Mouse (Mus musculus) erythroblast, adult 5-6 weeks (primary cell): Measurements from ENCODE around the gene AI467606. TPM values are rescaled to one million over a fixed set of nuclear protein-coding genes. Genes with fewer than 3 reads are reported as not detected.

Source experiments
- total RNA-seq, 2 experiments: library from RNA; stranded (forward) in 1 of 2; stranded (reverse) in 1 of 2; fragments of 150-400 nt in 1 of 2; fragments of 200-764, 138-1000 nt in 1 of 2; gene quantifications; 2 replicates each; pipeline versions ENCODE4 v1.2.3 to v1.2.4; 2015 to 2017; ENCODE audit warnings: low replicate concordance in 2 of 2

Gene AI467606
- total RNA-seq, 2 experiments from 2014 or later = 19.8 to 19.9 TPM

Other genes with a start within 250 kb of the AI467606 start
- not detected in 2 replicates for gene Doc2a, start 243.9 kb upstream of the AI467606 start, total RNA-seq (2015; ENCODE audit: low replicate concordance)
- not detected in 2 replicates for gene Doc2a, start 243.9 kb upstream of the AI467606 start, total RNA-seq (2017; ENCODE audit: low replicate concordance)
- 5.2 and 9.2 TPM in 2 replicates for gene Hirip3, start 229.4 kb upstream of the AI467606 start, total RNA-seq (2015; ENCODE audit: low replicate concordance)
- 38.2 and 40.8 TPM in 2 replicates for gene Hirip3, start 229.4 kb upstream of the AI467606 start, total RNA-seq (2017; ENCODE audit: low replicate concordance)
- gene Ino80e, start 229.0 kb upstream of the AI467606 start, total RNA-seq (2015; ENCODE audit: low replicate concordance) = 14.4 and 35.5 TPM in 2 replicates
- gene Ino80e, start 229.0 kb upstream of the AI467606 start, total RNA-seq (2017; ENCODE audit: low replicate concordance) = 4.9 and 9.9 TPM in 2 replicates
- 6.9 and 9.6 TPM in 2 replicates for gene Taok2, start 206.7 kb upstream of the AI467606 start, total RNA-seq (2015; ENCODE audit: low replicate concordance)
- gene Taok2, start 206.7 kb upstream of the AI467606 start, total RNA-seq (2017; ENCODE audit: low replicate concordance) = 17.0 and 31.8 TPM in 2 replicates
- 4.0 and 6.3 TPM in 2 replicates for gene Tmem219, start 168.4 kb upstream of the AI467606 start, total RNA-seq (2015; ENCODE audit: low replicate concordance)
- gene Tmem219, start 168.4 kb upstream of the AI467606 start, total RNA-seq (2017; ENCODE audit: low replicate concordance) = 2.1 and 6.8 TPM in 2 replicates
- 0.77 and 6.9 TPM in 2 replicates for gene Kctd13, start 162.5 kb upstream of the AI467606 start, total RNA-seq (2015; ENCODE audit: low replicate concordance)
- gene Kctd13, start 162.5 kb upstream of the AI467606 start, total RNA-seq (2017; ENCODE audit: low replicate concordance) = 0.42 and 1.7 TPM in 2 replicates
- gene Asphd1, start 141.8 kb upstream of the AI467606 start, total RNA-seq (2015; ENCODE audit: low replicate concordance) = not detected in 2 replicates
- not detected in 2 replicates for gene Asphd1, start 141.8 kb upstream of the AI467606 start, total RNA-seq (2017; ENCODE audit: low replicate concordance)
- not detected in 2 replicates for gene Sez6l2, start 140.8 kb upstream of the AI467606 start, total RNA-seq (2015; ENCODE audit: low replicate concordance)
- gene Sez6l2, start 140.8 kb upstream of the AI467606 start, total RNA-seq (2017; ENCODE audit: low replicate concordance) = 0.84 TPM in 1 of 2 replicates, not detected in the other
- 14.8 and 23.1 TPM in 2 replicates for gene Cdipt, start 115.4 kb upstream of the AI467606 start, total RNA-seq (2015; ENCODE audit: low replicate concordance)
- gene Cdipt, start 115.4 kb upstream of the AI467606 start, total RNA-seq (2017; ENCODE audit: low replicate concordance) = 9.5 and 20.9 TPM in 2 replicates
- 5.0 TPM in 1 of 2 replicates, not detected in the other for gene Cdiptos, start 115.3 kb upstream of the AI467606 start, total RNA-seq (2015; ENCODE audit: low replicate concordance)
- gene Cdiptos, start 115.3 kb upstream of the AI467606 start, total RNA-seq (2017; ENCODE audit: low replicate concordance) = not detected in 2 replicates
- 1.5 and 1.9 TPM in 2 replicates for gene Mvp, start 76.7 kb upstream of the AI467606 start, total RNA-seq (2015; ENCODE audit: low replicate concordance)
- 5.5 and 7.7 TPM in 2 replicates for gene Mvp, start 76.7 kb upstream of the AI467606 start, total RNA-seq (2017; ENCODE audit: low replicate concordance)
- gene Pagr1b, start 74.9 kb upstream of the AI467606 start, total RNA-seq (2015; ENCODE audit: low replicate concordance) = not detected in 2 replicates
- not detected in 2 replicates for gene Pagr1b, start 74.9 kb upstream of the AI467606 start, total RNA-seq (2017; ENCODE audit: low replicate concordance)
- 13.4 and 18.8 TPM in 2 replicates for gene Pagr1a, start 74.0 kb upstream of the AI467606 start, total RNA-seq (2015; ENCODE audit: low replicate concordance)
- gene Pagr1a, start 74.0 kb upstream of the AI467606 start, total RNA-seq (2017; ENCODE audit: low replicate concordance) = 7.0 and 7.1 TPM in 2 replicates
- 1.7 and 1.9 TPM in 2 replicates for gene Gm42742, start 70.3 kb upstream of the AI467606 start, total RNA-seq (2015; ENCODE audit: low replicate concordance)
- 8.1 and 9.1 TPM in 2 replicates for gene Gm42742, start 70.3 kb upstream of the AI467606 start, total RNA-seq (2017; ENCODE audit: low replicate concordance)
- not detected in 2 replicates for gene Prrt2, start 70.1 kb upstream of the AI467606 start, total RNA-seq (2015; ENCODE audit: low replicate concordance)
- 1.5 TPM in 1 of 2 replicates, not detected in the other for gene Prrt2, start 70.1 kb upstream of the AI467606 start, total RNA-seq (2017; ENCODE audit: low replicate concordance)
- gene Maz, start 64.3 kb upstream of the AI467606 start, total RNA-seq (2015; ENCODE audit: low replicate concordance) = 44.9 and 51.3 TPM in 2 replicates
- 25.0 and 49.5 TPM in 2 replicates for gene Maz, start 64.3 kb upstream of the AI467606 start, total RNA-seq (2017; ENCODE audit: low replicate concordance)
- 50.5 and 71.7 TPM in 2 replicates for gene Kif22, start 48.9 kb upstream of the AI467606 start, total RNA-seq (2015; ENCODE audit: low replicate concordance)
- gene Kif22, start 48.9 kb upstream of the AI467606 start, total RNA-seq (2017; ENCODE audit: low replicate concordance) = 57.3 and 83.1 TPM in 2 replicates
- not detected in 2 replicates for gene Zg16, start 4.0 kb upstream of the AI467606 start, total RNA-seq (2015; ENCODE audit: low replicate concordance)
- gene Zg16, start 4.0 kb upstream of the AI467606 start, total RNA-seq (2017; ENCODE audit: low replicate concordance) = 3.2 and 5.0 TPM in 2 replicates
- 1.7 TPM in 1 of 2 replicates, not detected in the other for gene Qprt, start 30.9 kb downstream of the AI467606 start, total RNA-seq (2015; ENCODE audit: low replicate concordance)
- 0.34 TPM in 1 of 2 replicates, not detected in the other for gene Qprt, start 30.9 kb downstream of the AI467606 start, total RNA-seq (2017; ENCODE audit: low replicate concordance)
- gene Spn, start 46.5 kb downstream of the AI467606 start, total RNA-seq (2015; ENCODE audit: low replicate concordance) = 15.8 and 24.9 TPM in 2 replicates
- gene Spn, start 46.5 kb downstream of the AI467606 start, total RNA-seq (2017; ENCODE audit: low replicate concordance) = 58.3 and 60.0 TPM in 2 replicates
- gene Cd2bp2, start 104.7 kb downstream of the AI467606 start, total RNA-seq (2015; ENCODE audit: low replicate concordance) = 8.4 and 36.9 TPM in 2 replicates
- gene Cd2bp2, start 104.7 kb downstream of the AI467606 start, total RNA-seq (2017; ENCODE audit: low replicate concordance) = 17.9 and 22.9 TPM in 2 replicates
- 8.1 and 23.0 TPM in 2 replicates for gene Tbc1d10b, start 117.1 kb downstream of the AI467606 start, total RNA-seq (2015; ENCODE audit: low replicate concordance)
- gene Tbc1d10b, start 117.1 kb downstream of the AI467606 start, total RNA-seq (2017; ENCODE audit: low replicate concordance) = 77.5 and 122 TPM in 2 replicates
- 6.5 and 9.8 TPM in 2 replicates for gene Mylpf, start 117.5 kb downstream of the AI467606 start, total RNA-seq (2015; ENCODE audit: low replicate concordance)
- gene Mylpf, start 117.5 kb downstream of the AI467606 start, total RNA-seq (2017; ENCODE audit: low replicate concordance) = 16.2 and 61.5 TPM in 2 replicates
- 1.5 and 5.2 TPM in 2 replicates for gene Zfp553, start 141.7 kb downstream of the AI467606 start, total RNA-seq (2015; ENCODE audit: low replicate concordance)
- gene Zfp553, start 141.7 kb downstream of the AI467606 start, total RNA-seq (2017; ENCODE audit: low replicate concordance) = 2.0 and 3.2 TPM in 2 replicates
- 189 and 204 TPM in 2 replicates for gene Sept1, start 141.8 kb downstream of the AI467606 start, total RNA-seq (2015; ENCODE audit: low replicate concordance)
- 179 and 191 TPM in 2 replicates for gene Sept1, start 141.8 kb downstream of the AI467606 start, total RNA-seq (2017; ENCODE audit: low replicate concordance)
- 1.7 TPM in 1 of 2 replicates, not detected in the other for gene Zfp771, start 152.9 kb downstream of the AI467606 start, total RNA-seq (2015; ENCODE audit: low replicate concordance)
- gene Zfp771, start 152.9 kb downstream of the AI467606 start, total RNA-seq (2017; ENCODE audit: low replicate concordance) = 0.70 TPM in 1 of 2 replicates, not detected in the other
- gene Dctpp1, start 169.3 kb downstream of the AI467606 start, total RNA-seq (2015; ENCODE audit: low replicate concordance) = 14.0 and 24.8 TPM in 2 replicates
- 2.0 and 8.6 TPM in 2 replicates for gene Dctpp1, start 169.3 kb downstream of the AI467606 start, total RNA-seq (2017; ENCODE audit: low replicate concordance)
- gene Sephs2, start 182.7 kb downstream of the AI467606 start, total RNA-seq (2015; ENCODE audit: low replicate concordance) = 15.6 and 18.8 TPM in 2 replicates
- 20.2 and 34.8 TPM in 2 replicates for gene Sephs2, start 182.7 kb downstream of the AI467606 start, total RNA-seq (2017; ENCODE audit: low replicate concordance)
- gene Itgal, start 204.9 kb downstream of the AI467606 start, total RNA-seq (2015; ENCODE audit: low replicate concordance) = 29.0 and 34.4 TPM in 2 replicates
- gene Itgal, start 204.9 kb downstream of the AI467606 start, total RNA-seq (2017; ENCODE audit: low replicate concordance) = 4.0 and 10.4 TPM in 2 replicates